ENCODE assay signal across 8 mouse cellular contexts in genomic region chr10:4078979-4079630, GRCm38 (mm10).
A peak's percentile ranks its signal among the peaks of the same experiment; 100 is the strongest.
DNase-seq lines count a peak whose midpoint lies in the region; ATAC-seq and TF ChIP-seq lines count a peak whose summit lies in the region.

No protein-coding gene starts in this region.

- no peak for TF ChIP-seq CTCF in thymus, adult 2 months (IDR thresholded peaks at IDR 0.05; ENCODE audit: borderline replicate concordance, control insufficient read depth, extremely low read depth, insufficient read depth, low read length, poor library complexity)

- H3K4me1 ChIP-seq in thymus, adult 2 months (replicated peaks; ENCODE audit: control insufficient read depth, insufficient read depth, low read length): peaks cover 15% of the 10 kb centered on the region
- peaks cover 14% of the 10 kb centered on the region for H3K4me1 ChIP-seq in heart, embryonic 12.5 days (replicated peaks)
- H3K4me1 ChIP-seq in stomach, embryonic 16.5 days (ENCODE audit: control insufficient read depth, insufficient read depth, low read length): peaks cover 12% of the 10 kb centered on the region

- H3K4me3 ChIP-seq in thymus, adult 2 months (ENCODE audit: control insufficient read depth, insufficient read depth, low read length): no peak overlapping the region
- H3K4me3 ChIP-seq in heart, embryonic 12.5 days: no peak overlapping the region
- no peak overlapping the region for H3K4me3 ChIP-seq in stomach, embryonic 16.5 days (replicated peaks; ENCODE audit: low read length)

- peak; percentile 85 for ATAC-seq in heart, embryonic 12.5 days (ENCODE audit: insufficient number of reproducible peaks, low FRiP score)
- peak; percentile 71; the same call in 1 of the 2 replicates for ATAC-seq in stomach, embryonic 16.5 days (ENCODE audit: insufficient read depth, low FRiP score)

- no peaks in the 10 kb centered on the region for H3K36me3 ChIP-seq in thymus, adult 2 months (ENCODE audit: control insufficient read depth, insufficient read depth, low read length)
- H3K36me3 ChIP-seq in heart, embryonic 12.5 days: 0 out of 2 replicates have a peak, but pooled peaks cover 4% of the 10 kb centered on the region
- no peaks in the 10 kb centered on the region for H3K36me3 ChIP-seq in stomach, embryonic 16.5 days (ENCODE audit: control insufficient read depth, insufficient read depth, low read length)

- DNase-seq in thymus, adult 2 months: no peak
- DNase-seq in thymus, adult 18-20 months: no peak
- peak; percentile 29 to 41 for DNase-seq in kidney, postnatal 36 days
- DNase-seq in ovary, postnatal 36 days (ENCODE audit: low spot score): no peak
- no peak for DNase-seq in cerebellum, postnatal 4 days (ENCODE audit: low spot score in 2 of 2)
- no peak for DNase-seq in left cerebral cortex, postnatal 25 days (ENCODE audit: low spot score in 2 of 2)

- no peak for TF ChIP-seq POLR2A in thymus, adult 2 months (IDR thresholded peaks at IDR 0.05; ENCODE audit: control insufficient read depth, extremely low read depth, insufficient read depth, low read length, poor library complexity)

- no peaks in the 10 kb centered on the region for H3K27me3 ChIP-seq in thymus, adult 2 months (ENCODE audit: control insufficient read depth, insufficient read depth, low read length)
- H3K27me3 ChIP-seq in heart, embryonic 12.5 days (replicated peaks): no peaks in the 10 kb centered on the region
- H3K27me3 ChIP-seq in stomach, embryonic 16.5 days (ENCODE audit: control insufficient read depth, insufficient read depth, low read length): no peaks in the 10 kb centered on the region

- no peak overlapping the region for H3K9ac ChIP-seq in heart, embryonic 12.5 days
- no peak overlapping the region for H3K9ac ChIP-seq in stomach, embryonic 16.5 days (ENCODE audit: low read length)

- no peaks in the 10 kb centered on the region for H3K9me3 ChIP-seq in heart, embryonic 12.5 days (replicated peaks)
- H3K9me3 ChIP-seq in stomach, embryonic 16.5 days (replicated peaks; ENCODE audit: control insufficient read depth, low read length): no peaks in the 10 kb centered on the region

- intact Hi-C loops in left cerebral cortex, postnatal 25 days (cut with DNase I): no loop called here

- peak overlapping the region; percentile 18; the same call in 1 of the 2 replicates for H3K27ac ChIP-seq in thymus, adult 2 months (ENCODE audit: control insufficient read depth, insufficient read depth, low read length)
- peak overlapping the region; percentile 86 for H3K27ac ChIP-seq in heart, embryonic 12.5 days (ENCODE audit: poor library complexity, severe bottlenecking)
- H3K27ac ChIP-seq in stomach, embryonic 16.5 days (ENCODE audit: low read length): peak overlapping the region; percentile 81

- WGBS in thymus, adult 2 months: 59% methylated on average over 8 of the region's 8 CpGs
- 33% methylated on average over 8 of the region's 8 CpGs for WGBS in heart, embryonic 12.5 days
- 30% methylated on average over 8 of the region's 8 CpGs for WGBS in stomach, embryonic 16.5 days

- H3K4me2 ChIP-seq in heart, embryonic 12.5 days: peak overlapping the region; percentile 30; the same call in 1 of the 2 replicates
- no peak overlapping the region for H3K4me2 ChIP-seq in stomach, embryonic 16.5 days (ENCODE audit: low read depth, low read length)

Comparison
In these comparisons a context has a peak if more than half of its experiments do, and no peak if none do; other contexts are left out.
1. DNase-seq: peak in kidney, postnatal 36 days (2 of 2); none in thymus, adult 2 months (single experiment), thymus, adult 18-20 months (0 of 2), ovary, postnatal 36 days (single experiment), cerebellum, postnatal 4 days (0 of 2) and left cerebral cortex, postnatal 25 days (0 of 2).
2. H3K27ac ChIP-seq: peak in every context shown above with its lines; median percentile 86 in heart, embryonic 12.5 days; 81 in stomach, embryonic 16.5 days; 18 in thymus, adult 2 months.